Mouse (Mus musculus) fibroblast of lung, adult 2 months (primary cell): ENCODE data around the gene Pknox2.
A peak's percentile ranks its signal among the peaks of the same experiment; 100 is the strongest.

Experiments
- DNase-seq: peaks from one replicate; pipeline ENCODE4 v3.0.0-alpha.2; 2011; ENCODE audit warnings: low read depth

Pknox2 gene

DNA sequence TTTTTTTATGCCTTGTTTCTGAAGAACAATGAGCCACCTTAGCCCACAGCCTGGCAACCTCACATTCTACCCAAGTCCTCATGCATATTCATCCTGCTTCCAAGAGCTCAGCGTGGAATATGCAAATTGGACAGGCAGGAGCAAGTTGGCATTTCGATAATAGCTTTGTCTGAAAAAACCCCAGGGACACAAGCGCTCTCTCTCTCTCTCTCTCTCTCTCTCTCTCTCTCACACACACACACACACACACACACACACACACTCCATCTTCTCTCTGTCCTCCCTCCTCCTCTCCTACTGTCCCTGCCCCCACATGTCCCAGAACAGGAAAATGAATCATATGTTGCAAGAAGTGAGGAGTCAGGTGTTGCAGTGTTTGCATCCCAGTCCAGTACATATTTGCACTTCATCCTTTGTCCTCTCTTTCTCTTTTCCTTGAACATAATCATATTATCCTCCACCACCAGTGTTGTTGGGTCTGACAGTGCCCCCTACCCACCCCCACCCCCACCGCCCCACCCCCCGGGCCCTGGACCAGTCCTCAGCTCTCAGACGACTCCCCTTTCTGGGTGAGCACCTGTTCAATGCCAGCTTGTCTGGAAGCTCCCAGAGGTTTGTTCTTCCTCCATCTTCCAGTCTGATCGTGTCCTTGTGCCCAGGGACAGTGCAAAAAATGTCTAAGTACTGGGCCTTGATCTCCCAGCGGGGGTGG, 265.0 kb downstream of the Pknox2 start:
- DNase-seq: no peak

DNA sequence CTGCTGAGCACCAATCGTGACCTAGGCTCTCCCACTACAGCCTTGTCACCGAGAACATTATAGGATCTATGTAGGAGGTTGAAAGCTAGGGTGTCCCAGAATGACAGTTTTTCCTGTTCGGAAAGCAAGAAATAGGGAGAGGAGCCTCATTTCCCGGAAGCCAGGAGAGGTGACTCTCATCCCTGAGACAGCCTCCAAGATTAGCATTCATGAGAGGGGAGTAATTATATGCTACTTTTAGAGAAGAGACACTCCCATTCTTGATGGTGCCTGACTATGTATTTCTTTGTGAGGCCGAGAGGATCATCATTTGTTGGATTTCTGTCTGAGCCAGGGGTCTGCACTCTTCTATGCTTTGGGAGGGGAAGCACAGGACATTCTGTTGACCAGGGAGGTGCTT, 265.6 kb downstream of the Pknox2 start:
- no peak for DNase-seq

DNA sequence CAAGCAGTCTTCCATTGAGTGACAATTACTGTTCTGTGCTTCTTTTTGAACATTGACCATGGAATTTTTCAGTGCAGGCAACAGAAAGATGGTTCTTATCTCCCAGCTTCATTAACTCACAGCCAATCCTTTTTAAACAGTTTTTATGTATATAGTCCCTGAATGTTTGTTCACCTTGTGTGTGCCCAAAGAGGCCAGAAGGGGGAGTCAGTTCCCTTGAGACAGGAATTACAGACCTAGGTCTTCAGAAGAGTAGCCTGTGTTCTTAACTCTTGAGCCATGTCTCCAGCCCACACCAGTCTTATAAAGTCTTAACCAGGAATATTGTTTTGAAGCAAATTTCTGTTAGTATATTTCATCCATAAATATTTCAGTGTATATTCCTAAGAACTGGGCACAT, 270.4 kb downstream of the Pknox2 start:
- no peak for DNase-seq

DNA sequence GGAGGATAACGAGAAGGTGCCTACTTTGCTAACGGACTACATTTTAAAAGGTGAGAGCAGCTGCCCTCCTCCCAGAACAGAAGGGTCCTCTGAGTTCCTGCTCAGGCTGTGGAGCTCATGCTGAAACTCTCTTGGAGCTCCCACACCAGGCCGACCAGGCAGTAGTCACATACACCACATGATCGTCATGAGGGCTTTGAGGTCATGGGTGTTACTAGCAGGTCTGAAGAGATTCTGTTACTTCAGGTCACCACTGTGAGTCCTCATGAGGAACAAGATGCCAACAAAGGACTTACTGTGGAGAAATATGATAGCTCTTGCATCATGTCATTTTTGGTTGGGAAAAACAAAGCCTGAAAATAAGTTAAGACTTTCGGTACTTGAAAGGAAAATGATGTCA, 270.9 kb downstream of the Pknox2 start:
- no peak for DNase-seq

DNA sequence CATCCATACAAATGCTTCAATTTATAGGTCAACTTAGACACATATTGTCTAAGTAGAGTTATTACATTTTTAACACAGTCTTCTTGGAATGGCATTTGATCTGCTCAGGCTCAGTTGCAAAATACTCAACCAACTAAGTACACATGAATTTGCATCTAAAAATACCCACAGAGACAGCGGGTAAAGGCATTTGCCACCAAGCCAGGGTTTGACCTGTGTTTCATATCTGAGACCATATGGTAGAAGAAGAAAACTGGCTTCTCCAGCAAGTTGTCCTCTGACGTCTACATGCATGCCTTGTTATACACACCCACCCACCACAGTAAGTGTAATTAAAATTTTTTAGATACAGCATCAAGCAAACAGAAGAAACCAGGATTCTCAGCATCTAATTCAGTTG, 273.4 kb downstream of the Pknox2 start:
- DNase-seq: no peak

GRCm38 (mm10) chr9:36870263-36870662, 276.9 kb downstream of the Pknox2 start:
- peak; percentile 58 for DNase-seq

DNA sequence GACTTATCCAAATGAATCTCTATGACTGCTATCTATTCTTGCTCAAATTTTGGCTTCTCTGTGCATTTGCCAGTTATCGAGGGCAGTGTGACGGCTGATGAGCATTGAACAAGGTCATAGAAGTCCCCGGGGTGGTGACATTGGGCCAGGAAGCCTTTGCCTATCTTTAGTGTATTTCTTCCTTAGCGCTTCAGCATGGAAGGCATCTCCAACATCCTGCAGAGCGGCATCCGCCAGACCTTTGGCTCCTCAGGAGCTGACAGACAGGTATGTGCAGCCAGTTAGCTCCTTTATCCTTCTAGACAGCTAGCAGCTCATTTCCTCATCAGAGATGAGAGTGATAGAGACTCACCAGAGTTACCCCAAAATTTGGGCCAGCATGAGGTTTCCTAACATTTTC, 278.5 kb downstream of the Pknox2 start:
- DNase-seq: no peak

DNA sequence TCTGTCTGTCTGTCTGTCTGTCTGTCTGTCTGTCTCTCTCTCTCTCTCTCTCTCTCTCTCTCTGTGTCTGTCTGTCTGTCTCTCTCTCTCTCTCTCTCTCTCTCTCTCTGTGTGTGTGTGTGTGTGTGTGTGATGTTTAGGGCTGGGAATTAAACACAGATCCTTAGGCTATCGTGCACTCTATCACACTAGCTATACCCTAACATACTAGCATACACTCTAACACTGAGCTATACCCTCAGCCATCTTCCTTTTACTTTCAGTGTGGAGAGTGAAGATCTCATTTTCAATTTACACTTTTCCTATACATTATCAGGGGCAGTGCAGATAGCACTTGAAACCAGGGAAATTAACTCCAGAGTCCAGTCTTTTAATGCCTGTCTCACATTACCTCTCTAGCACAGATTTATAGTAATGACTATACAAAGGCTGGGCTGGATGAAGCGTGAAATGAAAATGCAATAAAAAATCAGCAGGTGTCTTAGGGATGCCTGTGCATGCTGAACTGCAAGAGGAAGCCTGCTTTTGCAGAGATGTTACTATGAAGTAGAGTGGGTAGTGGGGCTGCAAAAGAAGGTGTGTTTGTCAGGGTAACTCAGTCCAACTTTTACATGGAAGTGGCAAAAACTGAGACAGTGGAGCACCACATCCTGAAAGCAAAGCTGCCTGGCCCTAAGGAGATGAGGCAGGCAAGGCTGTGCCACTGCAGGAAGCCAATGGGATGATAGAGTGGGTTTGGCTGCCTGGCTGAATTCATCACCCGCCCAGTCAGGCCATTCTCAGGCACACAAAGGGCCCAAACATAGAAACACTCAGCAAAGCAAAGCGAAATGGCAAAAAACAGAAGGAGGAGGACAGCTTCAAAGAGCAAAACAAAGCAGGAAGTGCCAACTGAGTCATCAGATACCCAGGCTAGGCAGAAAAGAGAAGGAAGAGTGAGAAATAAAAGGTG, 282.1 kb downstream of the Pknox2 start:
- DNase-seq: no peak

- no peak for DNase-seq
These were observed 283.5 kb downstream of the Pknox2 start for GRCm38 (mm10) chr9:36863694-36864093.

GRCm38 (mm10) chr9:36862576-36862975, 284.6 kb downstream of the Pknox2 start:
- DNase-seq: no peak

DNA sequence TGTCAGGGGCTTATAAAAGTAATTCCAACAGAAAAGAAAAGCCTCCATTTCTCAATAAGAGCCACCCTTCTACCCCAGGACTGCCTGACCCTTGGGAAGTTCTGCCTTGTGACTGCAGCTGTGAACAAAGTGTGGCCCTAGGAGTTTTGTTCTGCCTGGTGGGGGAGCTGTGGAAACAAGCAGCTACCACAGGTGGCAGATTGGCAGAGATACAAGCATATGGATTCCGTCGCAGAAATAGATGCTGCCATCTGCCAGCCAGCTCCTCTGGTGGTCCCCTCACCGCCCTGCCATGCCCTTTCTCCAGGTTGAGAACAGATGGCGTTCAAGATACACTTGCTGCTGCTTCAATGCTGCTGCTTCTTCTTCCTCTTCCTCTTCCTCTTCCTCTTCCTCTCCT, 288.5 kb downstream of the Pknox2 start:
- no peak for DNase-seq

DNA sequence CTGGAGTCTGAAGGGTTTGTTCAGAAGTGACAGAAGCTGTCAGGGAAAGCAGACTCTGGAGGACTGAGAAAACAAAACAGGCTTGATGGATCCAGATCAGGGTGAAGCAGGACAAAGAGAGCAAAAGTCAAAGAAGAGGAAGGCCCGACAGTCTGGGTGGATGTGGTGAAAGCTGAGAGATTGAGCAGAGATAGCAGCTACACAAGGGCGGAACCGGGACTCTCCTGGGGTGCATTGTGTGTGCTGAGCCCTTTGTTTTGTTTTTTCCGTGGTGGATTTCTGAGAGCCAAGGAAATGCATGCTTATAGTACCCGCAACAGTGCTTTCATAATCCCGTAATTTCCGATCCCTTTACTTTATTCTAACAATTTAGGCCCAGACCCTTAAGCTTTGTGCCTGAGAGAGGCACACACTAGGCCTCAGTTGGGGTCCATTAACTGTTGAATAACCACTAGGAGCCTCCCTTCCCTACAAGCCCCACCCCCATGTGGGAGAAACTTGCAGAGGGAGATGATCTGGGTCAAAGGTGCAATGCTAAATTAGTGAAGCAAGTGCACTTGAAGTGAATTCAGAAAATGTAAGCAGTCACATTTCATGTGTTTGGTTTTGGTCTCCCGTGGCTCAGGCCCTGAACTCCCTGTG, 289.6 kb downstream of the Pknox2 start:
- no peak for DNase-seq

DNA sequence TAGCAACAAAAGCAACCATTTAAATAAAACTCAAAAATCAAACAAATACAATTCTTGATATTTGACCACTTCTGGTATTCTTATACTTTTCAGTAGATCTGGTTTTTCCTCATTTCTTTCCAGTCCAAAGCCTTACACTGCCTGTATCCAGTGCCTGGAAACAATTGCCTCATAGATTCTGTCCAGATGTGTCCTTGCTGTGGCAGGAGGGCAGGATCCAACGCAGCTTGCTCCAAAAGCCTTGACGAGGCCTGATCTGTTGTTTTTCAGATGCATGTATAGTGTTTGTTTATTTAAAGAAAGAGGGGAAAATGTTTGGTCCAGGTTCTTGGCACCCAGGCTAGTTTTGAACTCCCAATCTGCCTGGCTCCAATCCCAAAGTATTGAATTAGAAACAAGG, 290.9 kb downstream of the Pknox2 start:
- no peak for DNase-seq

GRCm38 (mm10) chr9:36852175-36852574, 295.0 kb downstream of the Pknox2 start:
- DNase-seq: no peak

- DNase-seq: no peak
These were observed 297.1 kb downstream of the Pknox2 start for GRCm38 (mm10) chr9:36850091-36850490.

GRCm38 (mm10) chr9:36848661-36849060, 298.5 kb downstream of the Pknox2 start:
- no peak for DNase-seq

DNA sequence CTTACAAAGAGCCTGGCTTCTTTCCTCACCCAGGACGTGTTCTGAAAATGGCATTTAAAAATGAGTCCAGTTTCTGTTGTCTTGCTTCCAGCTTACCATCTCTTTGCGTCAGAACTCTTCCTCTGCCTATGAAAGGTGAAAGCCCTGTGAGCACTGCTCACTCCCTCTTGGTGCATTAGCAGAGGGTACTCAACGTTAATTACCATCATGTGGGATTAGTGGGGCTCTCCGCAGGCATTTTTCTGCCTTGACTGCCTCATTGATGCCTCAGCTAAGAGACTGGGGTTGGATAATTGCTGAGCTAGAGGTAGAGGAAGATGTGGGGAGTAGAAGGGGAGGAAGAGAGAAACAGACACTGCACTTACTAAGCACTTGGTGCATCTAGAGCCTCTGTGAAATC, 300.9 kb downstream of the Pknox2 start:
- no peak for DNase-seq
